Mouse (Mus musculus) neural tube, embryonic 14.5 days (tissue): ENCODE measurements at regions not wholly inside any gene's neighbourhood (a gene's known extent, or its start where the extent isn't known, plus 50 kb on each side); places are given as distances from the start of the nearest gene placed in this dataset.
A peak's percentile ranks its signal among the peaks of the same experiment; 100 is the strongest.

ENCODE experiments used
- ATAC-seq: fragments of 200-750 bp; cut with Nextera tagmentation; 2 replicates; pipeline ENCODE4 v1.8.0; 2017; ENCODE audit warnings: low read depth, mild to moderate bottlenecking, moderate TSS enrichment, moderate library complexity
- H3K27ac ChIP-seq: fragments of 300-500 bp; sonication (generic); 2 replicates; pipeline ENCODE4 v1.5.1; 2014; ENCODE audit warnings: low read depth, mild to moderate bottlenecking, control low read depth, low read length, moderate library complexity, mixed read lengths
- H3K27me3 ChIP-seq: fragments of 300-500 bp; sonication (generic); 2 replicates; pipeline ENCODE4 v1.6.1; 2014; ENCODE audit warnings: low read length; ENCODE audit not compliant: control insufficient read depth, insufficient read depth
- H3K36me3 ChIP-seq: fragments of 300-500 bp; sonication (generic); 2 replicates; pipeline ENCODE4 v1.6.1; 2014; ENCODE audit warnings: low read length, mixed read lengths; ENCODE audit not compliant: control insufficient read depth, insufficient read depth
- H3K4me1 ChIP-seq: fragments of 300-500 bp; sonication (generic); 2 replicates; pipeline ENCODE4 v1.6.1; 2014; ENCODE audit warnings: low read length; ENCODE audit not compliant: control insufficient read depth, insufficient read depth
- H3K4me2 ChIP-seq: fragments of 300-500 bp; sonication (generic); 2 replicates; pipeline ENCODE4 v1.6.1; 2014; ENCODE audit warnings: mild to moderate bottlenecking, low read depth, low read length, control low read depth
- H3K4me3 ChIP-seq: fragments of 300-500 bp; sonication (generic); 2 replicates; pipeline ENCODE4 v1.5.1; 2014; ENCODE audit warnings: low read depth, low read length, control low read depth, mixed read lengths
- H3K9ac ChIP-seq: fragments of 300-500 bp; sonication (generic); replicated peaks from 2 replicates; pipeline ENCODE4 v1.6.1; 2014; ENCODE audit warnings: low read depth, mild to moderate bottlenecking, control low read depth, low read length, mixed read lengths
- H3K9me3 ChIP-seq: fragments of 300-500 bp; sonication (generic); 2 replicates; pipeline ENCODE4 v1.6.1; 2016; ENCODE audit warnings: low read length; ENCODE audit not compliant: control insufficient read depth
- WGBS: fragments of 180-500 bp; shearing (Covaris S2); extraction: QIAGEN DNeasy Blood & Tissue Kit; methylation state at CpG from one replicate; pipeline ENCODE4 v1.1.7; 2014; 5-methylcytosine and 5-hydroxymethylcytosine counted together

DNA sequence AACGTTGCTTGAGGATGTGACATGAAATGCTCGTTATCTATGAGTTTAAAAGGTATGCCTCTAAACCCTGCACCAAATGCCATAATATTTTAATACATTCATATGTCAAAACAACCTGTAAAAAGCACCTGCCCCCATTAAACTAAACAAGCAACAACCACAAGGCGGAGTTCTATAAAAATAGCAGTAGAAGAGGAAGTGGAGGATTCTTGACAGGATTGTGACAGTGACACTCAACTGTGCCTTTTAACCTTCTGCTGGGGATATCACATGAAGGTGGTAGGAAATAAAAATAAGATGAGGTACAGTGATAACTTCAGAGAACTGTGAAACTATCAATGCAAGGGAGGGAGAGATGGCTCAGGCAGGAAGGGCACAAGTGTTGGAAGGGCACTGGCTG lies 58.6 kb upstream of the Dbx2 start:
- Histone ChIP-seq H3K4me3 (no peak overlapping the region), H3K4me2 (no peak overlapping the region), H3K9me3 (peaks cover 2% of the 10 kb centered on the region; the same call in 1 of the 2 replicates), H3K27me3 (no peaks in the 10 kb centered on the region), H3K27ac (no peak overlapping the region), H3K36me3 (no peaks in the 10 kb centered on the region), H3K4me1 (no peaks in the 10 kb centered on the region), H3K9ac (no peak overlapping the region)
- 79% methylated on average over 3 of the region's 3 CpGs for WGBS
- ATAC-seq, result no peak

DNA sequence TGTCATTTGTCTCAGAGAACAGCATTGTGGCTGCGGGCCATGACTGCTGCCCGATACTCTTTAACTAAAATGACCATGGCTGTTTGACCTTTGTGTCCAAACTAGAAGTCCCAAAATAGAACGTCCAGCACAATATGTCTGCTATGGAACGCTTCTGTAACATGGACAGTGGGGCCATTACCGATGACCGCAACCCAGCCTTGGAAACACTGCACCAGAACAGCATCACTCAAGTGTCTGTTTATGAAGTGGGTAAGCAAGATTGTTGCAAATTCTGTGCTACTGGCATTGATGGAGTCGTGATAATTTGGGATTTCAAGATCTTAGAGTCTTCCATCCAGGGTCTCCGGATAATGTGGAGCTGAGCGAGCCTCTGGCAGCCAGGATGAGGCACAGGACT lies 60.2 kb upstream of the Dbx2 start:
- Histone ChIP-seq H3K36me3 (no peaks in the 10 kb centered on the region), H3K4me1 (no peaks in the 10 kb centered on the region), H3K9ac (no peak overlapping the region), H3K4me2 (no peak overlapping the region), H3K4me3 (no peak overlapping the region), H3K9me3 (no peaks in the 10 kb centered on the region), H3K27me3 (no peaks in the 10 kb centered on the region), H3K27ac (no peak overlapping the region)
- no peak for ATAC-seq
- 90% methylated on average over 9 of the region's 9 CpGs for WGBS

DNA sequence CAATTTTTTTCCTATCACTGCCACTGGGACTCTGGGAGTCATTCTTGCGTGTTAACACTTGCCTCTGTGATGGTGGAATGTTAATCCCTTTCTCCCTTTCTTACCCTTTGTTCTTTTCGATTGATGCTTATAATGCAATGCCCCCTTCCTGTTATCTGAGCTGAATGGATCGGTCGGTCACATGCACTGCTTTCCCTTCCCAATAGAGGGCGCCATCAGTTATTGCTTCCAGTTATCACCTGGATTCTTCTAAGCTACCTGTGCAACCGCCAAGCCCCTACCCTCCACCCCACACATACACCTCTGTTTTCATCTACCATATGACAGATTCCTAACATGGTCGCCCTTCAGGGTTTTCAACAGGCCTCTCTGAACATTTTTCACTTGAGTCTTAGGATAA lies 66.9 kb upstream of the Ano6 start:
- 43% methylated on average over 7 of the region's 7 CpGs for WGBS
- no peak overlapping the region for H3K27ac ChIP-seq
- no peak overlapping the region for H3K9ac ChIP-seq
- no peaks in the 10 kb centered on the region for H3K27me3 ChIP-seq
- H3K9me3 ChIP-seq, result no peaks in the 10 kb centered on the region
- H3K4me3 ChIP-seq, result no peak overlapping the region
- ATAC-seq, result no peak
- no peak overlapping the region for H3K4me2 ChIP-seq
- H3K36me3 ChIP-seq, result no peaks in the 10 kb centered on the region
- no peaks in the 10 kb centered on the region for H3K4me1 ChIP-seq

DNA sequence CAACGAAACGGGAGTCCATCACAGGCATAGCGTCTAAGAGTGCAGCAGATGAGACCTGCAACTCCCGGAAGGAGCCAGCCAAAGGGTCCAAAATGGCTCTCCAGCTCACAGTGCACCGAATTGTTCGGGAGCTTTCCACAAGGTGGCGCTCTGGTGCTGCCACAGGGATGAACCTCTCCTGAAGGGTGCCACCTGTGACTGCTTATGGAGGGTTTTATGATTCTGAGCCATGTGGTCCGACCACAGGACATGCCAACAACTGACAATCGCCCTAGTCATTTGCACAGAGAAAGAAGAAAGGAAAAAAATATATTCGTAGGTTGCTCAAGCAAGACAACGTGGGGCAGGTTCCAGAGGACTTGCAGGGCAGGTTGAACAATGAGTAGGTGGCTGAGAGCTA lies 64.8 kb upstream of the Ano6 start:
- Histone ChIP-seq H3K4me1 (no peaks in the 10 kb centered on the region), H3K4me3 (no peak overlapping the region), H3K9me3 (no peaks in the 10 kb centered on the region), H3K27me3 (no peaks in the 10 kb centered on the region), H3K9ac (no peak overlapping the region), H3K36me3 (no peaks in the 10 kb centered on the region), H3K4me2 (no peak overlapping the region), H3K27ac (no peak overlapping the region)
- WGBS, result 40% methylated on average over 11 of the region's 11 CpGs
- ATAC-seq, result peak; percentile 24; the same call in 1 of the 2 replicates

DNA sequence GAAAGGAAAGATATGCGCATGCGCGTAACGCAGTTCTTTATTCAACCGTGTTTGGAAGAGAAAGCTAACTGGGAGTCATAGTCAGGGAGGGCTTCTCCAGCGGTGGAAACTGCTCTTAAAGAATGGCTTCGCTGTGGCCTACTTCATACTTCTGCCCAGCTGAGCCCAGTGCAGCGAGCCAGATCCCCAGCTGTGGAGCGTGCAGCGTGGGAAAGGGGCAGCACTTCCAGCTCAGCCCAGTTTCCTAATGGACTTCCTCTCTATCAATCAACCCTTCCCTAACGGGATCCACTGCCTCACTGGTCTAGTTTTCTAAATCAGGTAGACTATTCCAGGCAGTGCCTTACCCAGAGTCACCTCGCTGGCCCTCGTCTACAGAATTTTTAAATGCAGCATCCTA lies 64.1 kb upstream of the Ano6 start:
- H3K27me3 ChIP-seq, result no peaks in the 10 kb centered on the region
- no peak overlapping the region for H3K27ac ChIP-seq
- H3K4me2 ChIP-seq, result no peak overlapping the region
- ATAC-seq, result no peak
- H3K36me3 ChIP-seq, result no peaks in the 10 kb centered on the region
- H3K4me3 ChIP-seq, result no peak overlapping the region
- no peaks in the 10 kb centered on the region for H3K9me3 ChIP-seq
- WGBS, result 74% methylated on average over 13 of the region's 13 CpGs
- H3K9ac ChIP-seq, result no peak overlapping the region
- H3K4me1 ChIP-seq, result no peaks in the 10 kb centered on the region

DNA sequence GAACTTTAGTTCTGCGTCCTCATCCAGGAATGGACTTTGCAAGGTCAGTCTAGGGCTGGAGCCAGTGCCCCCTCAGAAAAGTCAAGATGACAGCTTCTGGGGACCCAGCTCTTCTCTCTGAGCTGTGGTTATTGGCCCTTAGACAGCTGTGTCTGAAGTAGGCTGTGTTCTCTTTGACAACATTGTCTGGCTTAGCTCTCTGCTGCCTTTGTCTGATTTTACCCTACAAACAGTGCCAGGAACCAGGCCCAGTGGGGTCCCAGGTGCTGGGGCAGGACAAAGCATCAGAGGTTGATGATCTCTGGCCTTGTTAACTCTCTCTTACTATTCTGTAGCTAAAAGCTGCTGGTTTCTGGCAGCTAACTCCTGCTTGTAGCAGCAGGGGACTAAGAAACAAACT lies 54.9 kb upstream of the Ano6 start:
- 77% methylated on average over 1 of the region's 1 CpGs for WGBS

More for the DNA sequence above, 54.9 kb upstream of the Ano6 start:
- H3K27me3 ChIP-seq, result no peaks in the 10 kb centered on the region
- no peak overlapping the region for H3K9ac ChIP-seq
- no peak overlapping the region for H3K27ac ChIP-seq
- no peak overlapping the region for H3K4me2 ChIP-seq
- no peak overlapping the region for H3K4me3 ChIP-seq
- no peaks in the 10 kb centered on the region for H3K36me3 ChIP-seq
- H3K4me1 ChIP-seq, result no peaks in the 10 kb centered on the region
- ATAC-seq, result no peak
- no peaks in the 10 kb centered on the region for H3K9me3 ChIP-seq
